Mouse (Mus musculus) effector memory CD4-positive, alpha-beta T cell, adult 5 months (primary cell): ENCODE measurements around the gene Bbip1. TPM values are rescaled to one million over a fixed set of nuclear protein-coding genes. Genes with fewer than 3 reads are reported as not detected.

Source experiments
- polyA plus RNA-seq: library from polyadenylated mRNA; unstranded; fragments of 100-300 nt; shearing (Covaris generic); gene quantifications from one replicate; pipeline ENCODE4 v1.2.1, GENCODE M21; 2017

Bbip1 gene
- polyA plus RNA-seq, result 58.2 TPM

DNA sequence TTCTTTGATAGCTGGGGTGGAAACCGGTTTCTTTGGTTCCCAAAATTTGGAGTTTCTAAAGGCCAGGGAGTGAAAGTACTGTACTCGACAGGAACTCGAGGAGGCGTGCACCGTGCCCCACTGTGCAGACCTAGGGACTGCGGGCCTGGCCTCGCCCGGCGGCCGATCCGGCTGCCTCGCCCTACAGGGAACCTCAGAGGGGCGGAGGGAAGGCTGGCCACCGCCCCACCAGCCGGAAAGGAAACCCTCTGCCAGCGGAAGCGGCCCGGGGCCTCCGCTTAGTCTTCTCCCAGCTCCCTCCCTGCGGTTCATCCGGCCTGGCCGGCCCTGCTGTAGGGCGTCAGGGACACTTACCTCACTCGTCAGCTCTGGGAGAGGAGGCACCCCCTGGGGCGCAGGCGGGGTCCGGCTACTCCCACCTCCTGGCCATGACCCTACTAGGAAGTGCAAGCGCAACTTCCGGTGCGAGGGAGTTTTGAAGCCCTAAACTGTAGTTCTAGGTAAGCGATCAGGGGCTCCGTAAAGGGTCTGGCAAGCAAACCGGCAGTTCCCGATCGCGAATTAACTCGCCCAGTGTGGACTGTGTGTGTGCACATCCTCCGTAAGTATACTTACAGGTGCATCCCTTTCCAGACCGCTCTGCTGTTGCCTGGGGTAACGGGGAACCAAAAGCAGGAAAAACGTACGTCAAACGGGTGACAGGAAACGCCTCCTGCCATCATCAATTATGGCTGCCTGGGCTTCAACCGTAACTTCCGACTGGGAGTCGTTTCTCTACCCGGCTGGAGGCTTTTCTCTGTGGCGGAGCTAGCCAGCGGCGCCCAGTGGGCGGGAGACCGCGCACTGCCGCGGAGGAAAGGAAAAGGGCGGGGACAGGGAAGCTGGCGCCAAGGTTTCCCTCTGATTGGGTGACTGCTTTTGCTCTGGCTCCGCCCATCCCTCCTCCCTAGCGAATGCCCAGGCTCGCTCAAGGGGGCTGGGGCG lies at the start of gene Bbip1, which contains the start of gene Shoc2:
Gene Bbip1 (minus strand): TSS at position 826 of the 984 bp plus-strand sequence.
Gene Shoc2 (plus strand): TSS at position 505 of the 984 bp plus-strand sequence.

DNA sequence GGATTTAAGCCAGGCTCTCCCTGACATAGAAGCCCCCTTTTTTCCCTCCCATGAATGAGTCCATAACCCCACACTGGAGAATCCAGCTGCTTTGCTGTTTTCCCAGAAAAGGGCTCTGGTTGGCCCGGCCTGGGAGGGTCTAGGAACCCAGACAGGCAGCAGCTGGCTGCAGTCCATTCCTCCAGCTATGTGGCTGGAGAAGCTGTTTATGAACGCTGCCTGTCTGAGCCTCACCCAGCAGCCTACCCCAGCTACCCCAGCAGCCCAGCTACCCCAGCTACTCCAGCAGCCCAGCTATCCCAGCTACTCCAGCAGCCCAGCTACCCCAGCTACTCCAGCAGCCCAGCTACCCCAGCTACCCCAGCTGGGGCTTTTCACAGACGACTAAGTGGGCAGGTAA lies 52.4 kb downstream of the Bbip1 start, which contains the start of gene Pdcd4:
Gene Pdcd4 (plus strand): TSS at position 171 of the 400 bp plus-strand sequence.

Other genes with a start within 250 kb of the Bbip1 start
- gene Pdcd4, start 52.4 kb downstream of the Bbip1 start, polyA plus RNA-seq, result 86.0 TPM
- 69.4 TPM for gene Shoc2, start 321 bp downstream of the Bbip1 start, polyA plus RNA-seq
- not detected for gene Adra2a, start 99.5 kb upstream of the Bbip1 start, polyA plus RNA-seq